Mouse (Mus musculus): ENCODE measurements around the gene Serpina1c.
"Not testable (repeated sequence)": the region's sequence is repeated elsewhere in the genome, so short reads cannot be mapped to it uniquely, and the experiment has no call there.

GRCm38 (mm10) chr12:103904837-103905340 lies at the start of gene Serpina1c:
- TF ChIP-seq POLR2A (IDR thresholded peaks at IDR 0.05; ENCODE audit: insufficient read depth, low read depth, low read length); CTCF (IDR thresholded peaks at IDR 0.05); EP300 (IDR thresholded peaks at IDR 0.05; ENCODE audit: insufficient read depth, low read depth, low read length): not testable (repeated sequence)

Data from heart, adult 2 months (tissue).